Mouse (Mus musculus): ENCODE measurements around the gene Per1. TPM values are rescaled to one million over a fixed set of nuclear protein-coding genes. Genes with fewer than 3 reads are reported as not detected.

The Per1 gene
- polyA plus RNA-seq, 1 experiment: 13.9 TPM

DNA sequence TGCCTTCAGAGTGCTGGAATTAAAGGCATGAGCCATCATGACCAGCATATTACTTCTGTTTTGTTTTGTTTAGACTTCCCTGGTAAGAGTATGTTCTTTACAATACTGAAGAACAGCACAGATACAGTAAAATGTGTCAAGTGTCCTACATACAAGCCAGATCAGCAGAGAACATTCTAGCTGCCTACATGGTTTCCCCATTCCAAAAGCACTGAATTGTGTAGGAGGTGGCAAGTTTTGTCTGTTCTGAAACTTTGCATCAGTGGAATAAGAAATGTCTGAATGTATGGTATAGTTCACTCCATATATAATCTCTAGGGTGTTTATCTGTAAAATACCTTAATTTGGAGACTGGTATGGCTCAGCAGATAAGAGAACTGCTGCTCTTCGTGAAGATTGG, 60.3 kb downstream of the Per1 start:
- Histone ChIP-seq H3K36me3 (ENCODE audit: control insufficient read depth, insufficient read depth, low read length) (no peaks in the 10 kb centered on the region), H3K4me1 (ENCODE audit: control insufficient read depth, insufficient read depth, insufficient read length, low read length) (no peaks in the 10 kb centered on the region), H3K27me3 (ENCODE audit: control insufficient read depth, insufficient read depth, low read length) (peaks cover 15% of the 10 kb centered on the region), H3K27ac (ENCODE audit: insufficient read depth, low read depth, low read length) (no peak overlapping the region), H3K4me3 (ENCODE audit: low read depth, low read length) (no peak overlapping the region)
- WGBS: 10% methylated on average over 1 of the region's 1 CpGs
- TF ChIP-seq CTCF (IDR thresholded peaks at IDR 0.05; ENCODE audit: extremely low read depth, insufficient read length, insufficient replicate concordance, low read depth, low read length): no peak
- no peak for TF ChIP-seq POLR2A (IDR thresholded peaks at IDR 0.05; ENCODE audit: low read depth, low read length)

DNA sequence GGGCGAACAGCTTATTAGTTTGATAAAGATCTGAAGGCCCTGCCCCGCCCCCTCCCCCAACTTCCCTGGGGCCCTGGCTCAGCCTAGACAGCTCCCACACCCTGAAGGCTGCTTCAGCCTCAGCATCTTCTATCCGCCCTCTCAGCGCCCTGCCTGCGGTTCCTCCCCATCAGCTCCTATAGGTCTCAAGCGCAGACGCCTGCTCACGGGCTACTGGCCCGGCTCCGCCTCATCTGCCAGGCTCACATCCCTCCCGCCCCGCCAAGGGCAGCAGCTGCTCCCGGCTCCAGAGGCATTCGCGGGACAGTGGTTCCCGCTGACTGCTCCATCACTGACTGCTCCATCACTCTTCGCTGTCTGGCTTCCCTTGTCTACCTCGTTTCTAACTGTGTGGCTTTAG, 61.8 kb downstream of the Per1 start, which contains the start of gene Alox12b:
Gene Alox12b, plus strand, starts transcription at position 190 of the 400 bp plus-strand sequence.
- peaks cover 9% of the 10 kb centered on the region for H3K27me3 ChIP-seq (ENCODE audit: control insufficient read depth, insufficient read depth, low read length)
- H3K4me3 ChIP-seq (ENCODE audit: low read depth, low read length): no peak within 1 kb of the TSS
- H3K36me3 ChIP-seq (ENCODE audit: control insufficient read depth, insufficient read depth, low read length): no peaks in the 10 kb centered on the region
- H3K4me1 ChIP-seq (ENCODE audit: control insufficient read depth, insufficient read depth, insufficient read length, low read length): no peaks in the 10 kb centered on the region
- TF ChIP-seq POLR2A (IDR thresholded peaks at IDR 0.05; ENCODE audit: low read depth, low read length): no peak
- no peak for TF ChIP-seq CTCF (IDR thresholded peaks at IDR 0.05; ENCODE audit: extremely low read depth, insufficient read length, insufficient replicate concordance, low read depth, low read length)
- no peak within 1 kb of the TSS for H3K27ac ChIP-seq (ENCODE audit: insufficient read depth, low read depth, low read length)
- WGBS: 4% methylated on average over 18 of the region's 18 CpGs

Other genes with a start within 250 kb of the Per1 start
- 33.8 and 36.8 TPM in 2 replicates for gene Ndel1, start 223.4 kb upstream of the Per1 start, polyA plus RNA-seq (2012; rRNA removed)
- gene Rnf222, start 206.7 kb upstream of the Per1 start, polyA plus RNA-seq (2012; rRNA removed): not detected in 2 replicates
- 513 and 614 TPM in 2 replicates for gene Rpl26, start 193.6 kb upstream of the Per1 start, polyA plus RNA-seq (2012; rRNA removed)
- not detected in 2 replicates for gene Odf4, start 168.1 kb upstream of the Per1 start, polyA plus RNA-seq (2012; rRNA removed)
- 9.9 and 19.5 TPM in 2 replicates for gene Arhgef15, start 137.7 kb upstream of the Per1 start, polyA plus RNA-seq (2012; rRNA removed)
- 13.7 and 21.5 TPM in 2 replicates for gene Slc25a35, start 127.1 kb upstream of the Per1 start, polyA plus RNA-seq (2012; rRNA removed)
- 21.2 and 29.7 TPM in 2 replicates for gene Rangrf, start 120.0 kb upstream of the Per1 start, polyA plus RNA-seq (2012; rRNA removed)
- gene Pfas, start 86.8 kb upstream of the Per1 start, polyA plus RNA-seq (2012; rRNA removed): 4.7 and 6.0 TPM in 2 replicates
- 14.0 and 20.0 TPM in 2 replicates for gene Ctc1, start 79.3 kb upstream of the Per1 start, polyA plus RNA-seq (2012; rRNA removed)
- 15.5 and 30.8 TPM in 2 replicates for gene Aurkb, start 49.6 kb upstream of the Per1 start, polyA plus RNA-seq (2012; rRNA removed)
- 13.2 and 28.5 TPM in 2 replicates for gene Borcs6, start 35.5 kb upstream of the Per1 start, polyA plus RNA-seq (2012; rRNA removed)
- 11.8 and 12.8 TPM in 2 replicates for gene Tmem107, start 24.4 kb upstream of the Per1 start, polyA plus RNA-seq (2012; rRNA removed)
- gene Vamp2, start 6.7 kb upstream of the Per1 start, polyA plus RNA-seq (2012; rRNA removed): 33.5 and 84.4 TPM in 2 replicates
- gene Hes7, start 25.2 kb downstream of the Per1 start, polyA plus RNA-seq (2012; rRNA removed): 1.1 and 1.7 TPM in 2 replicates
- 0.29 and 0.38 TPM in 2 replicates for gene 9130213A22Rik, start 27.4 kb downstream of the Per1 start, polyA plus RNA-seq (2012; rRNA removed)
- gene Aloxe3, start 30.7 kb downstream of the Per1 start, polyA plus RNA-seq (2012; rRNA removed): 0.13 and 1.2 TPM in 2 replicates
- gene Alox12b, start 61.8 kb downstream of the Per1 start, polyA plus RNA-seq (2012; rRNA removed): not detected in 2 replicates
- gene Alox8, start 102.6 kb downstream of the Per1 start, polyA plus RNA-seq (2012; rRNA removed): 0.15 TPM in 1 of 2 replicates, not detected in the other
- not detected in 2 replicates for gene Gucy2e, start 141.8 kb downstream of the Per1 start, polyA plus RNA-seq (2012; rRNA removed)
- gene Cntrob, start 228.6 kb downstream of the Per1 start, polyA plus RNA-seq (2012; rRNA removed): 2.6 and 5.3 TPM in 2 replicates
- gene Trappc1, start 228.8 kb downstream of the Per1 start, polyA plus RNA-seq (2012; rRNA removed): 22.9 and 31.7 TPM in 2 replicates
- 0.43 and 0.65 TPM in 2 replicates for gene Kcnab3, start 231.0 kb downstream of the Per1 start, polyA plus RNA-seq (2012; rRNA removed)
- 0.25 and 0.65 TPM in 2 replicates for gene Rnf227, start 245.2 kb downstream of the Per1 start, polyA plus RNA-seq (2012; rRNA removed)

Measured in small intestine, adult 2 months (tissue).